Mouse (Mus musculus) naive thymus-derived CD4-positive, alpha-beta T cell, adult 5 months (primary cell): ENCODE results near the gene Tbc1d14. TPM values are rescaled to one million over a fixed set of nuclear protein-coding genes. Genes with fewer than 3 reads are reported as not detected.

Experiments
- polyA plus RNA-seq: library from polyadenylated mRNA; unstranded; fragments of 100-300 nt; shearing (Covaris generic); gene quantifications from one replicate; pipeline ENCODE4 v1.2.1, GENCODE M21; 2017

Gene Tbc1d14
- polyA plus RNA-seq = 57.2 TPM

DNA sequence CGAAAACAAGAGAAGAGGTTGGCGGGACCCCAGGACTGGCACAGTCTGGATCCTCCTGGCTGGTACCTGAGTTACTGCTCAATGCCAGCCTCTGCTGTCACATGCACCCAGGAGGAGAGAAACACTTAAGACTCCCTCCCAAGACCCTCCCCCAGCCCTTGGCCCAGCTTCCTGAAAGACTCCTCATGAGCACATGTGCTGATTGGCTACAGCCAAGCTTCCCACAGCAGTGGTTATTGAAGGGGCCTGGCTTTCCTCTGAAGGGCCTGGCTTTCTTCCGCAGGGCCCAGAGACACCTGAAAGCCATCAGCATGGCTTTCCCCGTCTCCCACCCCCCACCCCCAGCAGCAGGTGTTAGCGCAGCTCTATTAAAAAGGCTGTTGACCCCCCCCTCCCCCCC, at the start of gene Tbc1d14:
TSS of gene Tbc1d14 (minus strand) at position 101 of the 400 bp plus-strand sequence.

DNA sequence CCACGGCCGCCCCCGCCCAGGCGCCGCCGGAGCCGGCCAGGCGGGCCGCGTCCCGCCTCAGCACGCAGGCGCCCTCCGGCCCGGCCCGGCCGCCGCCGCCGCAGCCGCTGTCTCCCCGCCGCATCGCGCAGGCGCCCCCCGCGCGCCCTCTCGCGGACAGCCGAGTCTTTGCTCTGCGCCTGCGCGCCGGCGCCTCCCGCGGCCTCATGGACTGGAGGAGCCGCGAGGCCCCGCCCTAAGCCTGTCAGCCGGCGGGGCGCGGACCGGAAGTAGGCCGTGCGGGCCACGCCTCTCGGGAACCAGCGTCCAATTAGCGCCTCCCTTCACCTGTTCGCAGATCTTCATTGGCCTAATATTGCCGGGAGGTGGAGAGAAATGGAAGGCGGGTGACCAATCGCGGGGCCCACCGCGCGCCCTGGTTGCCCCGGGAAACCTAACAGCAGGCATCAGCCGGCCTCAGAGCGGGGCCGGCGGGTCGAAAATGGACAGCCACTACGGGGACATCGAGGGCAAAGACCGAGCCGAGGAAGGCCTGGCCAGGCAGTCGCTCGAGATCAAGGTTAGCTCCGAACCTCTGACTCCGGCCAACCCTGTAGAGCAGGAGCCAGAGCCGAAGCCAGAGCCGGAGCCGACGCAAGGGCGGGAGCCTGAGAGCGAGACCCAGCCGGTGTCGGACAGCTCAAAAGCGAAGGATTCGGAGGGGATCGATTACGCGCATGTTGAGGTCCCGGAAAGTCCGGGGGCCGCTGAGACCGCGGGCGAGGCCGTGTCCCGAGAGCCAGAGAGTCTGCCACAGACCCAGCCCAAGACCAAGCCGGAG, 108.7 kb downstream of the Tbc1d14 start, which contains the start of the genes Tada2b and Ccdc96:
TSS of gene Tada2b (minus strand) at position 115 of the 820 bp plus-strand sequence.
TSS of gene Ccdc96 (plus strand) at position 418 of the 820 bp plus-strand sequence.

DNA sequence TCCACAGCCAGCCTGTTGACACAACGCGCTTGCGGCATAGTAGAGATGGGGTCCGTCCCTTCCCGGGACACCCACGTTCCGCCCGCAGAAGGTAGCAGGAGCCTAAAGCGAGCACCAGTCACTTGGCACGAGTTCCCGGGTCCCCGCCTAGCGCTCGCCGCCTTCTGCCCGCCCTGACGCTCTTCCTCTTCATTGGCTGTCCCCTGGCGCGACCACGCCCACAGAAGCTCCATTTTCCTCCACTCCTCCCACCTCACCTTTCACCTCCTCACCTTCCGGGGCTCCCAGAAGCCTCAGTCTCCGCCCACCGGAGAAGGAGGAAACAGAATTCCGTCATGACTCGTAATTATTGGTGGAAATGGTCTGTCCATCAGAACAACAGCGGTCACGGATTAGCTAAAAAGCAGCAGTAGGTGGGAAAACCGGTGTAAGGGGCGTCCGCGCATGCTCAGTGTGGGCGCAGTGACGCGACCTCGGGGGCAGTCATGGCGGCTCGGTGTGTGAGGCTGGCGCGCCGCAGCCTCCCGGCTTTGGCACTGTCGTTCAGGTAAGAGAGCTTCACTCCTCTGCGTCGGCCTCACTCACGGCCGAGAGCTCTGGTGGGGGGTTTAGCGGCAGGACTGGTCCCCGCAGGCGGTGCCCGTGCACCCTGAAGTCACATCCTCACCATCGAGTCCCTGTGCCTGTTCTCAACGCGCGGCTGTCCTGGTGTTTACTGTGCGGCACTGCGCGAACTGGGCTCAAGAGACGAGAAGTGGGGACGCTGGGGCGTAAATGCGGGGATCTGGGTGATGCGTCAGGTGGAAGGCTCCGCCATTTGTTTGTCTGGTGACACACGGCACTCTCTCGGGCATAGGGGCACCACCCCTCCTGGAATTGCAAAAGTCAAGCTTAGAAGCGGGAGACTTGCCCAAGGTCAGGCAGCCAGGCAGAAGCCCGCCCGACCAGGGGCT, 128.1 kb downstream of the Tbc1d14 start, which contains the start of gene Grpel1:
TSS of gene Grpel1 (plus strand) at position 290 of the 953 bp plus-strand sequence.

Other genes starting within 250 kb of the Tbc1d14 start
- gene Sorcs2, start 195.1 kb downstream of the Tbc1d14 start, polyA plus RNA-seq = 12.5 TPM
- gene Grpel1, start 128.3 kb downstream of the Tbc1d14 start, polyA plus RNA-seq = 33.4 TPM
- gene Tada2b, start 109.0 kb downstream of the Tbc1d14 start, polyA plus RNA-seq = 21.6 TPM
- 0.10 TPM for gene Ccdc96, start 108.7 kb downstream of the Tbc1d14 start, polyA plus RNA-seq
- 35.9 TPM for gene D5Ertd579e, start 102.7 kb upstream of the Tbc1d14 start, polyA plus RNA-seq
- gene Bloc1s4, start 155.4 kb upstream of the Tbc1d14 start, polyA plus RNA-seq = 29.5 TPM
- 243 TPM for gene Mrfap1, start 203.5 kb upstream of the Tbc1d14 start, polyA plus RNA-seq
- gene Man2b2, start 237.4 kb upstream of the Tbc1d14 start, polyA plus RNA-seq = 8.4 TPM